Mouse (Mus musculus) myocyte (in vitro differentiated cells): ENCODE data around the gene Cort. TPM values are rescaled to one million over a fixed set of nuclear protein-coding genes. Genes with fewer than 3 reads are reported as not detected.

Experiments used
- H3K27me3 ChIP-seq: one replicate; pipeline ENCODE4 v1.6.1; 2011; ENCODE audit not compliant: control insufficient read depth, insufficient read depth, insufficient read length
- H3K36me3 ChIP-seq: one replicate; pipeline ENCODE4 v1.6.1; 2011; ENCODE audit not compliant: control insufficient read depth, insufficient read depth
- H3K4me2 ChIP-seq: one replicate; pipeline ENCODE4 v1.6.1; 2011; ENCODE audit warnings: low read depth, control low read depth
- H3K4me3 ChIP-seq: one replicate; pipeline ENCODE4 v1.5.1; 2011; ENCODE audit warnings: mild to moderate bottlenecking, control low read depth, moderate library complexity
- H3K79me2 ChIP-seq: one replicate; pipeline ENCODE4 v1.6.1; 2011; ENCODE audit not compliant: control insufficient read depth, insufficient read depth
- H3ac ChIP-seq: one replicate; pipeline ENCODE4 v1.6.1; 2011; ENCODE audit not compliant: control insufficient read depth, insufficient read length
- CEBPB ChIP-seq: IDR thresholded peaks from 2 replicates; pipeline ENCODE4 v1.6.1; 2011; ENCODE audit warnings: mild to moderate bottlenecking, moderate library complexity; ENCODE audit not compliant: poor library complexity, insufficient read depth, severe bottlenecking
- E2F4 ChIP-seq: IDR thresholded peaks from one replicate; pipeline ENCODE4 v1.6.1; 2011; ENCODE audit warnings: mild to moderate bottlenecking, control low read depth, moderate library complexity; ENCODE audit not compliant: insufficient read depth
- MAX ChIP-seq: IDR thresholded peaks from one replicate; pipeline ENCODE4 v1.6.1; 2011; ENCODE audit warnings: low read depth, mild to moderate bottlenecking, control low read depth
- MYOD1 ChIP-seq, 3 experiments: IDR thresholded peaks; one replicate each; pipeline ENCODE4 v1.6.1; 2011; ENCODE audit warnings: control low read depth in 2 of 3, low read depth in 2 of 3, mild to moderate bottlenecking in 2 of 3, moderate library complexity in 1 of 3; ENCODE audit not compliant: insufficient read length in 2 of 3, control insufficient read depth in 1 of 3
- MYOG ChIP-seq, 3 experiments: IDR thresholded peaks; one replicate each; pipeline ENCODE4 v1.6.1; 2011; ENCODE audit warnings: control low read depth in 2 of 3, low read depth in 2 of 3, mild to moderate bottlenecking in 2 of 3; ENCODE audit not compliant: insufficient read length in 2 of 3, control insufficient read depth in 1 of 3, insufficient read depth in 1 of 3
- POLR2A ChIP-seq: IDR thresholded peaks from one replicate; pipeline ENCODE4 v1.6.1; 2011; ENCODE audit warnings: low read depth, mild to moderate bottlenecking, control low read depth, moderate library complexity; ENCODE audit not compliant: insufficient read length
- POLR2AphosphoS2 ChIP-seq: IDR thresholded peaks from one replicate; pipeline ENCODE4 v1.6.1; 2011; ENCODE audit warnings: low read depth, control low read depth; ENCODE audit not compliant: insufficient read length
- REST ChIP-seq: IDR thresholded peaks from one replicate; pipeline ENCODE4 v1.6.1; 2011; ENCODE audit warnings: mild to moderate bottlenecking, control low read depth, moderate library complexity; ENCODE audit not compliant: insufficient read depth, insufficient read length
- SRF ChIP-seq: IDR thresholded peaks from one replicate; pipeline ENCODE4 v1.6.1; 2011; ENCODE audit warnings: low read depth; ENCODE audit not compliant: control insufficient read depth, insufficient read length
- TCF12 ChIP-seq: IDR thresholded peaks from one replicate; pipeline ENCODE4 v1.6.1; 2011; ENCODE audit warnings: mild to moderate bottlenecking, control low read depth; ENCODE audit not compliant: poor library complexity, insufficient read depth, severe bottlenecking
- TCF3 ChIP-seq: IDR thresholded peaks from one replicate; pipeline ENCODE4 v1.6.1; 2011; ENCODE audit warnings: low read depth, control low read depth; ENCODE audit not compliant: insufficient read length
- USF1 ChIP-seq: IDR thresholded peaks from one replicate; pipeline ENCODE4 v1.6.1; 2011; ENCODE audit warnings: low read depth, mild to moderate bottlenecking, control low read depth, moderate library complexity
- polyA plus RNA-seq: library from polyadenylated mRNA; unstranded; fragments of >200 nt; fragmentation: generic; extraction: Trizol; gene quantifications from one replicate; pipeline ENCODE4 v1.2.1, GENCODE M21; 2012; ENCODE audit warnings: missing spikeins

Cort gene
- polyA plus RNA-seq, 1 experiment, result not detected

- no peak overlapping the region for H3ac ChIP-seq
- no peaks in the 10 kb centered on the region for H3K27me3 ChIP-seq
- peaks cover 16% of the 10 kb centered on the region for H3K79me2 ChIP-seq
- no peak for TF ChIP-seq POLR2A
- no peak for TF ChIP-seq TCF12
- TF ChIP-seq MAX, result no peak
- TF ChIP-seq POLR2AphosphoS2, result no peak
- no peak for TF ChIP-seq TCF3
- TF ChIP-seq CEBPB, result no peak
- no peak for TF ChIP-seq SRF
- no peak for TF ChIP-seq USF1
- TF ChIP-seq REST, result no peak
- no peak for TF ChIP-seq E2F4
- no peak for TF ChIP-seq MYOD1 (IDR thresholded peaks at IDR 0.05; ENCODE audit: control insufficient read depth in 1 of 3, insufficient read length in 2 of 3, low read depth in 2 of 3)
- no peak for TF ChIP-seq MYOG (IDR thresholded peaks at IDR 0.05; ENCODE audit: control insufficient read depth in 1 of 3, insufficient read depth in 1 of 3, insufficient read length in 2 of 3, low read depth in 2 of 3)
- H3K4me3 ChIP-seq, result no peak overlapping the region
- H3K4me2 ChIP-seq, result no peak overlapping the region
- peaks cover 45% of the 10 kb centered on the region for H3K36me3 ChIP-seq
Measured at GRCm38 (mm10) chr4:149159203-149159602, 32.6 kb upstream of the Cort start.

GRCm38 (mm10) chr4:149157415-149157973 is 30.9 kb upstream of the Cort start:
- no peaks in the 10 kb centered on the region for H3K79me2 ChIP-seq
- peaks cover 60% of the 10 kb centered on the region for H3K36me3 ChIP-seq
- no peaks in the 10 kb centered on the region for H3K27me3 ChIP-seq
- no peak overlapping the region for H3ac ChIP-seq
- H3K4me3 ChIP-seq, result no peak overlapping the region
- no peak overlapping the region for H3K4me2 ChIP-seq
- TF ChIP-seq TCF3, result no peak
- TF ChIP-seq REST, result no peak
- TF ChIP-seq E2F4, result no peak
- no peak for TF ChIP-seq MYOD1 (IDR thresholded peaks at IDR 0.05; ENCODE audit: control insufficient read depth in 1 of 3, insufficient read length in 2 of 3, low read depth in 2 of 3)
- TF ChIP-seq SRF, result no peak
- no peak for TF ChIP-seq MYOG (IDR thresholded peaks at IDR 0.05; ENCODE audit: control insufficient read depth in 1 of 3, insufficient read depth in 1 of 3, insufficient read length in 2 of 3, low read depth in 2 of 3)

GRCm38 (mm10) chr4:149155711-149156110 is 29.1 kb upstream of the Cort start:
- TF ChIP-seq SRF, result no peak
- Histone ChIP-seq H3K36me3 (peaks cover 58% of the 10 kb centered on the region), H3K4me3 (no peak overlapping the region), H3K4me2 (no peak overlapping the region), H3K79me2 (no peaks in the 10 kb centered on the region), H3K27me3 (no peaks in the 10 kb centered on the region), H3ac (no peak overlapping the region)

- Histone ChIP-seq H3K4me3 (no peak overlapping the region), H3K4me2 (no peak overlapping the region)
- TF ChIP-seq MAX (no peak), MYOG (IDR thresholded peaks at IDR 0.05; ENCODE audit: control insufficient read depth in 1 of 3, insufficient read depth in 1 of 3, insufficient read length in 2 of 3, low read depth in 2 of 3) (no peak), REST (no peak), POLR2AphosphoS2 (no peak), SRF (no peak), E2F4 (no peak), TCF12 (no peak), CEBPB (no peak), MYOD1 (IDR thresholded peaks at IDR 0.05; ENCODE audit: control insufficient read depth in 1 of 3, insufficient read length in 2 of 3, low read depth in 2 of 3) (no peak), POLR2A (no peak), TCF3 (no peak), USF1 (no peak)
Measured at GRCm38 (mm10) chr4:149154859-149155258, 28.3 kb upstream of the Cort start.

GRCm38 (mm10) chr4:149150721-149151120 is 24.2 kb upstream of the Cort start:
- TF ChIP-seq POLR2AphosphoS2, result peak; percentile 15
- TF ChIP-seq REST, result no peak
- Histone ChIP-seq H3K27me3 (no peaks in the 10 kb centered on the region), H3ac (no peak overlapping the region), H3K36me3 (peaks cover 41% of the 10 kb centered on the region), H3K4me3 (no peak overlapping the region), H3K79me2 (no peaks in the 10 kb centered on the region), H3K4me2 (no peak overlapping the region)

More at GRCm38 (mm10) chr4:149154859-149155258, 28.3 kb upstream of the Cort start:
- H3K27me3 ChIP-seq, result no peaks in the 10 kb centered on the region
- H3ac ChIP-seq, result no peak overlapping the region
- no peaks in the 10 kb centered on the region for H3K79me2 ChIP-seq
- peaks cover 67% of the 10 kb centered on the region for H3K36me3 ChIP-seq
